Mouse (Mus musculus): Measurements from ENCODE around the gene Drg1.

Drg1 gene

DNA sequence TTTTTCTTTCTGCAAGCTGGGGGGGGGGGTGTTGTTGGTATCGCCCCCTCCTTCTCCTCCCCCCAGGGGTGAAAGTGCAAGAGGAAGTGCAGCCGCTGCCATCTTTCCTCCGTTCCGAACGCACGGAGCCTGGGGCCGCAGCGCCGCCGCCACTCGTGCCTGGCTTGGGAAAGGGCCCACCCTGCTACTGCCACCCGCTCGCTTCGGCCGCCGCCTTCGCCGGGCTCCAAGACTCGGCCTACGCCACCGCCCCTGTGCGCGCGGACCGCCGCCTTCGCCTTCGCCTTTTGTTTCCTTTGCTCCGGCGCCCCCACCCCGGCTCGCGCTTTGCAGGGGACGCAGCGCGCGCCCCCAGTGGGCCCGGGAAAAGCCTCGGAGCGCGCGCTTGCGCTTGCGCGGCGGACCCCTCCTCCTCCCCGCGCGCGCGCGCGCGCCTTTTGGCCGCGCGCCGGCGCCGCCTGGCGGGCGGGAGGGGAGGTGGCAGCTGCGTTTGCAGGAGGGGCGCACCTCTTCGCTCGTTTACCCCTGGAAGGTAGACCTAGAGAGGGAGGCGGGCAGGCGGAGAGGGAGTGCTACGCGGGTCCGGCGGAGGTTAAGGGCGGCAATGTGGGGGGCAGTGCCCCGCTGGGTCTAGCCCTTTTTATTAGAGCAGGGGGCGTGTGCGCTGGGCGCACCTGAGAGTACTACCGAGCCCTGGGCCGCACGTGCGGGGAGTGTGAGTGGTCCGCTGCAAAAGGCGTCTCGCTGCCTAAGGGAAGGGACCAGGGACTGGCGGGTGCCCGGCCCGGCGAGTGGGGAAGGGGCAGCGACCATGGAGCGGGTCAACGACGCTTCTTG lies 23.8 kb upstream of the Drg1 start:
- peak; percentile 84 for DNase-seq

DNA sequence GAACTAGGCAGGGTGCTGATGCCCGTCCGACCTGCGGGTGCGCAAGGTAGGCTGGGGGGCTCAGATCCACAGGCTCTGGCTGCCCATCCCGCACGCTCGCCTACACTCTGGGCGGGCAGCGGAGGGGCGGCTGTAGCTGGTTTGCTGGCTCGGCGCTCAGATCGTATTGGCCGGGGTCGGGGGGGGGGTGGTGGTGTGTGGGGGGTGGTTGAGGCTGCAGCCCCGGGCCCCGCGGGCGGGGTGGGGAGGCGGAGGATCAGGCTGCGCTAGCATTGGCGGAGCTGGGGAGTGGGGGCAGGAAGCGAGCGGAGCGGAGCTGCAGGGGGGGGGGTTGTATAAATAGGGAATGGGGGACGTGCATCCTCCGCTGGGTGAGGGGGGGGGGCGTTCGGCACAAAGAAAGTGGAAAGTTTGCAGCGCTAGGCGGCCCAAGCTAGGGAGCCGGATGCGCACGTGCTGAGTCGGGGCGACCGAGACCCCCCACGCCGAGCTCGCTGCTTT lies 23.1 kb upstream of the Drg1 start:
- DNase-seq: peak; percentile 78

DNA sequence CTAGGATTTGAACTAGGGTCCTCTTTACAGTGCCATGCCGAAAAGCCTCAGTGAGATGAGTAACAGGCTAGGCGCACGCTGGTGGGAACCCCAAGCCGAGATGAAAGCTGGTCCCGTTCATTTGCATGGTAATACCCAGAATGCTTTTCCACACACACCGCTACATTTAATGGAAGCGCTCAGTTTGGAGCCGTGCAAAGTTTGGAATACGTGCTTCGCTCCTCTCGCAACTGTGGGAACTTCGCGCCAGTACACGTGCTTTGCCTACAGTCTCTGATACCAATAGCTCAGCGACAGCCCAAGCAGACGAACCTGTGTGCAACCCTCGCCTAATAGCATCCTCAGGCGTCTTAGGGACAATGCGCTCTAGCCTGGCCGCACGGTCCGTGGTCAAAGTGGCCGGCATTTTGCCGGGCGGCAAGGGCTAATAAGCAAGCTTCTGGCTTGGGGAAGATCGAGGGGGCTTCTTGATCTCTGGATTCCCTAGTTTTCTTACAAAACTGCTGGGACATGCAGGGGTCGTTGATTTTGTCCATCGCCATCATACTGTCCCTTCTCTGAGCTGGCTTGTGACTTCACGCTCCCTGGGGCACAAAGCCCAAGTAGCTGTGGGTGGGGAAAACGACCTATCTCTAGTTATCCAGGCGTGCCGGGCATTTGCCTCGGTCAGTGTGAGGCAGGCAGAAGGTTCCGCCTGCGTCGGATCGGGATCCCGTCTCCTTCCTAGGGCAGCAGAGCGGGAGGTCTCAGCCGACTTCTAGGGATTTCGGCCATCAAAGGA lies 22.5 kb upstream of the Drg1 start, which contains the start of gene Patz1:
Patz1 (plus strand) TSS at position 354 of the 781 bp plus-strand sequence.
- DNase-seq: peak; percentile 61

DNA sequence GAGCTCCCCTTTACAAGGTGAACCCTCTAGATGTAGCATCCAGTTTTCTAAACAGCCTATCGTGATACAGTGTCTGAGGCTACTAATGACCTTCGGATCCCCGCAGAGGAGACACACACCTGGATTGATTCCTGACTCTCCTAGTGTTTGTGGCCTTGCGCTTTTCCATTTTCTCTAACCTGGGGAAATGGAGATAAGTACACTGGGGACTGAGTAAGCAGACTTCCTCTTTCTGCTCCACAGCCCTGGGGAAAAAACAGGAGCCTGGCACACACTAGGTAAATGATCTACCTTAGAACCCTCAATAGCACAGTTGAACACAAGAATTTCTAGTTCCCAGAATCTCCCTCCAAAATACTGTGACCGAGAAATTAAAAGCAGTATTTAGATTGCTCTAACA lies 21.7 kb upstream of the Drg1 start:
- no peak for DNase-seq

DNA sequence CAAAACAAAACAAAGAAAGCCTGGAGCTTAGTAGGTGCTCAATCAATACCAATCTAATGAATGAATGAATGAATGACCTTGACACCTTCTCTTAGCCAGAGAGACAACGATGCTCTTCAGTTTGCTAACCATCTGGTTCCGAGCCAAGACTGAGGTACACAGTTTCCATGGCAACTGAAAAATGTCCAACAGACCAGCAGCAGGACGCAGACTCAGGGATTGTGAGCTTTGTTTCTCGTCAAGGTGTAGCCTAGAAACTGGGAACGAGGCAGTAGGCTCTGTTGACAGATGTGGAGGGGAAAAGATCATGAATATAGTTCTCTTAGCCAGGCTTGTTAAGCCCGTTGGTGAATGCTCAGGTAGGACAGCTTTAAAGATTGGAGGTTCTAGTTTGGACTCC lies 20.9 kb upstream of the Drg1 start:
- no peak for DNase-seq

DNA sequence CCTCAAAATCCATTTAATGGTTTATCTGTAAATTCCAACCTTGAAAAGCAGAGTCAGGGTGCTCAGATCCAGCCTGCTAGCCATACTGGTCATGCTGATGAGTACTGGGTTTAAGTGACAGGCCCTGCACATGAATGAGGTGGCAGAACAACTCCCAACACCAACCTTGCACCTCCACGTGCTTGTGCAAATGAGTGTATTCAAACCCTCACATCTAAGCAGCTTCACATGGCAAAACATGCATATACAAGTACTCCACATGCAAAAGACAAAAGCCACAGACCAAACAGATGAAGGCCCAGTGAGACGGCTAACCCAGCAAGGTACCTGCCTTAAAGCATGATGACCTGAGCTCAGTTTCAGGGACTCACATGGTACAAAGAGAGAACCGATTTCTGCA lies 19.7 kb upstream of the Drg1 start:
- no peak for DNase-seq

DNA sequence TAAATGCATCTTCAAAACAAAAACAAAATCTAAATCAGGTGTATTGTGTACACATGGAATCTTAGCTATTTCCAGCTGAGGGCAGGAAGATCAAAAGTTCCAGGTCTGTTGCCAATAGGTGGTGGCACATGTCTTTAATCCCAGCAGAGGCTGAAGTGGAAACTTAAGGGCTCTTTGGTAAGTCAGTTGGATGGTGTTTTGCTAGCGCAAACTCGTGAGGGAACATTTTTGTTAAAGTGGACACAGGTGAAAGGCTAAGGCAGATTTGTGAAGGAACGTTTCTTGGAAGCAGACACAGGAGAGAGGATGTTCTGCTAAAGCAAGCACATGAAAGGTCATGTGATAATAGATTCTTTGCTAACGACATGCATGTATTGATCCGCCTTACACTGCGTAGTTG lies 17.4 kb upstream of the Drg1 start:
- no peak for DNase-seq

DNA sequence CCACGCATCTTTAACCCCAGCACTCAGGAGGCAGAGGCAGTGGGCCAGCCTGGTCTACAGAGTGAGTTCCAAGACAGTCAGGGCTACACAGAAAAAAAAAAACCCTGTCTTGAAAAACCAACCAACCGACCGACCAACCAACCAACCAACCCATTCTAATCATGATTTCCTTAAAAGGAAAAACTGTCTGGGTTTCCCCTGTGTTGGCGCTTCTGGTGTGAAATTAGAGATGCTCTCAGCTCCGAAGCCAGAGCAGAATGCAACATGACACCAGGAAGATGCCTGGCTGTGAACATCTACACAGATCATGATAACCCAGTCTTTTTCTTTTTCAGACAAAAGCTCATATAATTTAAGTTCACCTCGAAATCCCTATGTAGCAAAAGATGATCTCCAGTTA lies 16.7 kb upstream of the Drg1 start:
- no peak for DNase-seq

DNA sequence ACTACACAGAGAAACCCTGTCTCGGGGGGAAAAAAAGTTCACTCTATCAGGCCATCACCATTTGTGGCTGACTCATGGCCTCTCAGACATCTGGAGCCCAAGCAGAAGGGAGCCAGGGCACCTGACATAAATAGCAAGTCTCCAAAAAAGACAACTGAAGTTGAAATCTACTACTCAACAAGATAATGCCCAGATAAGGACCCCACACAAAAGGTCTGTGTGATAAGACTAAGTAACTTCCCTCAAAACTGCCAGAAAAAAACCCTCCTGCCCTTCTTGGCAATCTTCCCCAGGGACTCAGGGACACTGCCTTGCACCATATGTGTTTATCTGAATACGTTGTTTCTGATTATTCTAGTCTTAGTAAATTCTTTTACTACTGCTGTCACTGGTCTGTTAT lies 13.5 kb upstream of the Drg1 start:
- DNase-seq: no peak

DNA sequence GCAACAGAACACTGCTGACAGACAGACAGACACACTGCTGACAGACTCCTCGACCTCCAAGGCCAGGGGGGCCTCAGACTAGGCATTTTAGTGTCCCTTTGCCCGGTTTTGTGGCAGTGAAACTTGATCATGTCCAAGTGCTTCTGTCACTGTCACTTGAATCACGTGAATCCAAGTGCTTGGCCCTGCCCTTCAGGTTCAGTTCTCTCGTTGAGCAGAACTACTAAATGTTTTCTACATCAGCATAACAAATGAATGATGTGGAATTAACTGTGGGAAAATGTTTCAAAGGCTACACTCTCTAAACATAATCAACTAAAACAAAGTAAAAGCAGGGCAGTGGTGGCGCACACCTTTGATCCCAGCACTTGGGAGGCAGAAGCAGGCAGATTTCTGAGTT lies 12.1 kb upstream of the Drg1 start:
- DNase-seq: no peak

DNA sequence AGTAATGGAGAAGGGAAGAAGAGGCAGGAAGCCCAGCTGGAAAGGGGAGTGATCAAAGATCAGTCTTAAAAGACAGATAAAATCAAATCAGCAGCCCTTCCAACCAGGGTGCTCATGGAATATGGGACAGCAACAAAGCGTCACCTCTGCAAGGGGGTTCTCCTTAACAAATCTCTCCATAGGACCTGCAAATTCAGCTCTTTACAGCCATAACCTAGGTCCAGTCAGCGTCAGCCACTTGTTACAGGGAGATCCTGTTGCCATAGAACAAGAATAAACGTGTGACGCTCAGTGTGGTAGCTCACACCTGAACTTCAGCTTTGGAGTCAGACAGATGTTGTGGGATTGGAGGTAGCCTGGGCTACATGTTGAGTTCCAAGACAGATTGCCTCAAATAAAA lies 3.0 kb upstream of the Drg1 start:
- DNase-seq: no peak

DNA sequence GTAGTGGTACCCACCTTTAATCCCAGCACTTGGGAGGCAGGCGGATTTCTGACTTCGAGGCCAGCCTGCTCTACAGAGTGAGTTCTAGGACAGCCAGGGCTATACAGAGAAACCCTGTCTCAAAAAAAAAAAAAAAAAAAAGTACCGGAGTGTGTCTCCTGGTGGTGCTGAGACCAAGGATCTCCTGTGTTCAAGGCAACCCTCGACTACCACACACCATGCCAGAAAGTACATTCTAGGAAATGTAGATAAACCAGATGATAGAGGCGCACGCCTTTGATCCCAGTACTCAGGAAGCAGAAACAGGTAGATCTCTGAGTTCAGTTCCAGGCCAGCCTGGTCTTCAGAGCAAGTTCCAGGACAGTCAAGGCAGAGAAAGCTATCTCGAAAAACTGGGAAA lies 918 bp upstream of the Drg1 start:
- DNase-seq: no peak

DNA sequence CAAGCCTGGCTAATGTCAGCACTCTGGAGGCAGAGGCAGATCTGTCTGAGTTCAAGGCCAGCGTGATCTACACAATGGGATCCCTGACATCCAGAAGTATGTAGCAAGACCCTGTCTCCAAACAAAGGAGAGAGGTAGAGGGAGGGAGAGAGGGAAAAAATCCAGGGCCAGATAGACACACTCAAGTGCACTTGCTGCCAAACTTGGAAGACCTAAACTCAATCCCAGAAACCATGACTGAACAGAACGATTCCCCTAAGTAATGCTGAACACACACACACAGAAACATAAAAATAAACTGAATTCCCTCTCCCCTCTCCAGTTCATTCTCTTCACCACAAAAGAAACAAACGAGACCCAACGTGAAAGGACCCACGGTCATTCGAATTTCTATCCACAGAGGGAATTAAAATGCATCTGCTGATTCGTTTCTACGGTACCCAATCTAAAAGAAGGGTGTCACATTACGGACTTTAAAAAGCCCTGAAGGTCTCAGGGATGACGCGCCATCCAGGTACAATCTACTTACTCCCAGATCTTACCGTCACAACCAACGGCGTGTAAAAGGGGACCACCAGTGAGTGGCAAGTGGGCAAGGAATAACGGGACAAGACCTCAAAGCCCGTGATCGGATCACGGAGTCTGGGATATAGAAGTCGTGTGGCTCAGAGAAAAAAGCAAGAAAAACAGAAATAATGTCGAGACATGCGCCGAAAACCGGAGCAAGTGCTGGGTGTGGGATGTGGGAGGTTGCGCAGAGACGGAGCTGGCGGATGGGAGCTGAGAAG lies 730 bp downstream of the Drg1 start:
- no peak for DNase-seq

DNA sequence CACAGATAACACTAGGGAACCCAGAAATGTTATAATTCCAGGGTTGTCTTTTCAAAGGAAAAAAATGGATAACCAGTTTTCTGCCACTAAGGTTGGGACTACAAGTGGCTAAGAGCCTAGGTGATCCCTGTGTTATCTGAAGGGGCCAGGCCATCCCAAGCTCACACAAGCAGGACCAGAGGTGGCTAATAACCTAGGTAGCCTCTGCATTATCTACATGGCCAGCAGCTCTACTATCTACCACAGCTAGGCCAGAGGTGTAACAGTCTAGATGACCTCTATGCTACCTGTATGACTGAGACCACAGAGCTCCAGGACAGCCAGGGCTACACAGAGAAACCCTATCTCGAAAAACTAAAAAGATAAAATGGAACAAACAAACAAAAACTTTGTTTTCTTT lies 6.7 kb downstream of the Drg1 start:
- DNase-seq: no peak

DNA sequence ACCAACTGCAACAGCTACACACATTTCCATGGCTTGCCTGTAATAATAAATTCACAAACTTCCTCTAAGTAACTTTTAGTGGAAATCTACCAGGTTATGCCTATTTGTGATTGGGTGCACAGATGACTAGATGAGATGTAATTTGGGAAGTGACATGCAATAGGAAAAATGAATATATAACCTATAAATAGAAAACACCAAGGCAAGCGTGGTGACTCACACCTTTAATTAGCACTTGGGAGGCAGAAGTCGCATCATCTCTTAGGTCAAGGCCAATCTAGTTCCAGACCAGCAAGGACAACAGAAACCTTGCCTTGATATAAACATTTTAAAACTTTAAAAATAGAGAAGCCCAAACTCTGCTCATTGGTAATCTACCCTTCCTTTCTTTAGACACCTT lies 18.8 kb downstream of the Drg1 start:
- DNase-seq: no peak

DNA sequence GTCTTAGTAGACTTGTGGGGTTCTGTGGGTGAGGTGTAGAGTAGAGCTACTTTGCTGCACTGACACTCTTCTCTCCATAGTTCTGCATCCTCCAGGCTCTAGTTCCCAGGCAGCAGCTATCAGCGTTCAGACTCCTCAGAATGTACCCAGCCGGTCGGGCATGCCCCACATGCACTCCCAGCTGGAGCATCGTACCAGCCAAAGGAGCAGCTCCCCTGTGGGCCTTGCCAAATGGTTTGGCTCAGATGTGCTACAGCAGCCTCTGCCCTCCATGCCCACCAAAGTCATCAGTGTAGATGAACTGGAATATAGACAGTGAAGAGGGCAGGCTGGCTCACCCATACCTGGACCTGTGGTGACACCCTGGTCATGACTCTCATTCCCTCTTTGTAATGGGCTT lies 22.4 kb downstream of the Drg1 start:
- DNase-seq: no peak

DNA sequence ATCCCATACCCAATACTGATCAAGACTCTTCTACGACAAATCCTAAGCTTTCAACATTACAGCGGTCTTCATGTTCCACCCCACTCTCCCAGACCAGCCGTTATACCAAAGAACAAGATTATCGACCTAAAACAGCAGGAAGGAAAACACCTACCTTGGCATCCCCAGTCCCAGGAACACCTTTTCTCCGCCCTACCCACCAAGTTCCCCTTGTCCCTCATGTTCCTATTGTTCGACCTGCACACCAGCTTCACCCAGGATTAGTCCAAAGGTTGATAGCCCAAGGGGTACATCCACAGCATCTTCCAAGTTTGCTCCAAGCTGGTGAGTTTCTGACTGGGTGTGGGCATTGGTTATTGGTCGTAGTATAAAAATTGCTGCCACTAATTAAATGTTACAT lies 23.8 kb downstream of the Drg1 start:
- no peak for DNase-seq

DNA sequence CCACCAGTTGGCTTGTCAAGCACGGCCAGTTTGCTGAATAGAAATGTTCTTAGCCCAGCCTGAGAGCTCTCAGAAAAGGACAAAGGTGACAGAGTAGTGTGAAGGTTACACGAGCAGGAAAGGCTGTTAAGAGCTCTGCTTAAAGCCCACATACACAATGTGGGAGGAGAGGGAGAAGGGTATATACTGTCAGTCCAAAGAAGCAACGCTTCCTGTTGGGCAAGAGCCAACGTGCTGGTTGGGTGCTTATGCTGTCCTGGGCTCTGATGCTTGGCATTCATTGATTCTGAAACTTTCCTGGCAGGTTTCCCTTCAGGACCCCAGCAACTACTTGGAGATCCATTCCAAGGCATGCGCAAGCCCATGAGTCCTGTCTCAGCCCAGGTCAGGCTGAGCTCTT lies 30.9 kb downstream of the Drg1 start:
- no peak for DNase-seq

DNA sequence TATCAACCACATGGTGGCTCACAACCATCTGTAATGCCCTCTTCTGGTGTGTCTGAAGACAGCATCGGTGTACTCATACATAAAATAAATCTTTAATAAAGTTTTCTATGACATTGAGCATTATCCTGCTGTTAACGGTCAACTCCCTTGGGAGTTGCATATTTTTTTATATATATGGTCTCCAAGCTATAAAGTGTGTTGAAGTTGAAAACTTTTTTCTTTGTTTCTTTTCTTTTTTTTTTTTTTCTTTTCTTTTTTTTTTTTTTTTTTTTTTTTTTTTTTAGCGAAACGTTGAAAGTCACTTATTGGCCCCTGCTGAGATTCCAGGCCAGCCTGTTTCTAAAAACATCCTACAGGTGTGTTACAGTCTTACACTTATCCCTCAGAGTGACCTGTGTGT lies 32.5 kb downstream of the Drg1 start:
- DNase-seq: no peak

DNA sequence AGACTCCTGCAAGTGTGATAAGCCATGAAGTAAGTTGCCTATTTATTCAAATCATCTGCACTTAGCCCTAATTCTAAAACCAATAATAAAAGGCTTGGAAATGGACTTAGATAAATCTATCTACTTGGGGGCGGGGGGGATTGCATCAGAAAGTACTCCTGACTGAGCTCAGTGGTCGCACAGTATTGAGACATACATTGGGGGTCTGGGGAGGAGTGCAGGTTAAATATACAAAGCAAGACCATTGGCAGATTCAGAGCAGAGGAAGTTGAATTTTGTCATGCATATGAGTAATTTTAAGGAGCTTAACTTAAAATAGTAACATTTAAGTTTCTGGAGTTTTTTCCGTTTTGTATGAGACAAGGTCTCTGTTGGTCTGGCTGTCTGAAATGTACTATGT lies 34.0 kb downstream of the Drg1 start:
- no peak for DNase-seq

DNA sequence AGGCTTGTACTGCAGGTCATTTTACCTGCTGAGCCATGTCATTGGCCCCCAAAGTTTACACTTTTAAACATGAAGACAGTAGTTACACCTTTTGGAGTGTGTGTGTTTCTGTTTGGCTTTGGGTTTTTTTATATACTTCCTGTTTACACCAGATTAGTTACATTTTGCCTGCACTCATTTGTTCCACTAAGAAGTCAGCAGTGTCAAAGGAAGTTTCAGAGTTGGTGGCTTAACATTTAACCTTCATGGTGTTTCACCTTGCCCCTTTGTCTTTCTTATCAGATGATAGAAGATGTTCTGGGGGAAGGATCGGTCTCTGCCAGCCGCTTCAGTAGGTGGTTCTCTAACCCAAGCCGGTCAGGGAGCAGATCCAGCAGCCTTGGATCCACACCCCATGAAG lies 39.1 kb downstream of the Drg1 start:
- DNase-seq: no peak

DNA sequence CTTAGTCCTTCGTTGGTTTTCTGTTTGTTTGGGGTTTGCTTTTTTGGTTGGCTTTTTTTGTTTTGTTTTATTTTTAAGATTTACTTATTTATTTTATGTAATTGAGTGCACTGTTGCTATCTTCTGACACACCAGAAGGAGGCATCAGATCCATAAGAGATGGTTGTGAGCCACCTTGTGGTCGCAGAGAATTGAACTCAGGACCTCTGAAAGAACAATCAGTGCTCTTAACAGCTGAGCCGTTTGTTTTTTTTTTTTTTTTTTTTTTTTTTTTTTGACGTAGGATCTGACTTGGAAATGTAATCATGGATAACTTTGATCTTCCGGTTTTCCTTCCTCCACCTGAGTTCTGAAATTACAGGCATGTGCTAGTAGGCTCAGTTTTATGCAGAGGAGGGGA lies 43.1 kb downstream of the Drg1 start:
- no peak for DNase-seq

DNA sequence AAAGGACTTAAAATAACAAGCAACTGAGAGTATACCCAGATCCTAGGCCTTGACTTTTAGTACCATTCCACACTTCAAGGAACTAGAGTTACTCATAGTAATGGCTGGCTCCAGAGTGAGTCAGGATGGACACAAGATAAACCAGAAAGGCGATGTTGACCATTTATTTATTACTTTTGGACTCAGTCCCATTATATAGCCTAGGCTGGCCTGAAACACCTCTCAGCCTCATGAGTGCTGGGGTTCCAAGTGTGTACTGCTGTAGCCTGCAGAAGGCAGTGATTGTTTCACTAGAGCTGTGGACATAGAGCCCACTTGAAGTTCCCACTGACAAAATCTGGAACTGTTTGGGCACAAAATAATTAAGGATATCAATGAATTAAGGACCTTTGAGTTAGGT lies 53.7 kb downstream of the Drg1 start:
- no peak for DNase-seq

DNA sequence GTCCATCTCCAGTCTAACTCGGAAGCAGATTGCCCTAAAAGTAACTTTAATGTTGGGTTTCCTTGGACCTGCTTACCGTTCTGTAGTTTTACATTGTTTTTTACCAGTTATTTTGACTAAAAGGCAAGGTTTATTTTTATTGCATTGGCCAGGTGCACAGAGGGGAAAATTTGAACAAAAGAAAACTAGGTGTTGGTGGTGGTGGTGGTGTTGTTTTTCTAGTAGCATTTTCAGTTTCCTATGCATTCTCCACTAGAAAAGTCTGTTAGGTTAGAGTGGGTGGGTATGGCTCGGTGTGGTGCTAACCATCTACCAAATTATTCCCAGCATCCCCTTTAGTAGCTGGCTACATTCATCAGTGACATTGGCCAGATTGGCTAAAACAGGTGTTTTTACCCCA lies 59.4 kb downstream of the Drg1 start:
- DNase-seq: no peak

Measured in lung, postnatal 14 days (tissue).